Mouse (Mus musculus): ENCODE data around the gene Pfkm.

DNA sequence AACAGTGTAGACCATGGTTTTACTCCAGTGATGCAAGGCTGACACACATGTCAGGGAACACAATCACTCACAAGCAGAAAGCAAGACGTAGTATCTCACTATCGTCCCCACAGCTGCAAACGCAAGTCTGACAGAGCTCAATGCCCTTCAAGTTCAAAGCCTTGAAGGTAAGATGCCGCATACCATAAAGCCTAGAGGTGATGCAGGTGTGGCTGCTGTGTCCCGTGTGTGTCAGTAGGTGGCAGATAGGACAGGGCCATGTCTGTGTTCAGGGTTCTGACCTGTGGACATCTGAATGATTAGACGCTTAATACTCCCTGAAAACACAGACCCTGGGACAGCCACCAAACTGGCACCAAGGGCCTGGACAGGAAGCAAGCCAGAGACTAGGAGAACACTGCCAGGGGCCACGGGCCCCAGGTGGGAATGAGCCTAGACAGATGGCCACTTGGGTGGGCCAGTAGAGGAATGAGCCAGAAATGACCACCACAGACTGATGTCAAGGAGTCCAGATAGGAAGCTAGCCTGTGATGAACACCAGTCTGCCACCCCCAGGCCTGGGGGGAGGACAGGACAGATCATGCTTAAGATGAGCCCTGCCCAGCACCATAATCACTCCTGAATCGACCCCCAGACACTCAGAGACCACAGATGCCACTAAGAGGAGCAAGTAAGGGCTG is 22.7 kb upstream of the Pfkm start:
- TF ChIP-seq CTCF (IDR thresholded peaks at IDR 0.05; ENCODE audit: low read depth, low read length) (no peak), POLR2A (IDR thresholded peaks at IDR 0.05; ENCODE audit: extremely low read depth, insufficient read depth, low read length) (no peak)

Data from liver, adult 2 months (tissue).